Mouse (Mus musculus) testis, postnatal 14 days (tissue): ENCODE results near the gene Gm20422.
A peak's percentile ranks its signal among the peaks of the same experiment; 100 is the strongest.

ENCODE experiments used
- DNase-seq: peaks from one replicate; pipeline ENCODE4 v3.0.0; 2021; ENCODE audit warnings: low spot score

Gene Gm20422

DNA sequence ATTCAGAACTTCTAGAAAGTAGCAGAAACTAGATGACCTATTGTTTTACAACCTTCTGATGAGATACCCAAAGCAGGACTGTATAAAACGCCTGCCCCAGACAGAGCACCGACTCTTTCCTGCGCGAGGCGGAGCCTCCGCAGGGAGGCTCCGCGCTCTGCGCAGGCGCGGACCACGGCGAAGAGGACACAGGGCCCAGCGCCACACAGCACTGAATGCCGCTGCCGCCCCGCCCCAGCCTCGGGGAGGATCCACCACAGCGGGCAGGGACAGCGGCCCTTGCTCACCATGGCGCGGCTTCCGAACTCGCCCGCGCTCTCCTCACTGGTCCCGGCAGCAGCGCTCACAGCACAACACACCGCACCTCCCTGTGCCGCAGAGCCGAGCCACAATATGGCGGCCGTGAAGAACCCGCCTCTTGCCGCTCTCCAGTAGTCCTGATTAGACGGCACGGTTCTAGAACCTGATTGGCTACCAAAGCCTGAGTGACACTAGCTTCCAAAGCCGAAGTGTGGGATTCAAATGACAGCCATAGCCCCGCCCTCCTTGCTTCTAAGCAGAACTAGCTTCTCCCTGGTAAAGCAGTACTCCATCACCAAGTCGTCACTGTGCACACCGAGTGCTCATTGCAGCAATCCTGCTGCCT, at the start of gene Gm20422:
Gm20422 (minus strand) TSS at position 384 of the 646 bp plus-strand sequence.
- DNase-seq: peak; percentile 94

DNA sequence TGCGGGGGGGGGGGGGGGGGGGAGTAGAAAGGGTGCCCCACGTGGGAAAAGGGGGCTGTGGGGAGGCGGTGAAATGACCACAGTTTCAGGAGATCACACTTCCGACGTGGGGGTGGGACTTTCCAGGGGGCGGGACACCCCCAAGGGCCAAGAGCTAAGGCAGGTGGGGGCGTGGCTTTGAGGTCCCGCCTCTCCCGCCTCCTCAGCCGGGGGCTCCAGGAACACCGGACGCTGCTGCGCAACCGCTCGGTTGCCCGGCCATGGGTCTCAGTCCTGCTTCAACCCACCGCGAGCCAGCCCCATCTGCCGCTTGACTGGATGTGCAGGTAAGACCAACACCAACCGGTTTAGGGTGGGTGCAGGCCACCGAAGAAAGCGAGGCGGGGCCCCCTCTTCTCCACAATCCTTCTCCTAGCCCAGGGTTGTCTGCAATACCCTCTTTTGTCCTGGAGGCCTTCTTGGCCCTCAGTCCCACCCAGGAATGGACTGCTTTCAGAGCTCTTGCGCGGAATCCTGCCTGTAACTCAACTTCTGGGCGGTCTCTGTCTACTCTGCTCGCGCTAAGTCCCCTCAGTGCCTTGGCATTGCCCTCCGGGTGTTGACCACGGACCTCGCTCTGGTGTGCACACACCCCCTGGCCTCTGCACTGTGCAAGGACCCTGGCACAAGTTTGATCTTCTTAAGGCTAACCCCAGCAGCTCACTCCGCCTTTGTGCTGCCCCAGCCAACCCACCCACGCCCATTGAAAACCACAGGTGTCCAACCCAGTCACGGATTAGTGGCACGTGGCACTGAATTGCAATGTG, 47.9 kb upstream of the Gm20422 start, which contains the start of gene Lpar2:
Lpar2 (plus strand) TSS at position 44 of the 806 bp plus-strand sequence.
- peak; percentile 86 for DNase-seq

DNA sequence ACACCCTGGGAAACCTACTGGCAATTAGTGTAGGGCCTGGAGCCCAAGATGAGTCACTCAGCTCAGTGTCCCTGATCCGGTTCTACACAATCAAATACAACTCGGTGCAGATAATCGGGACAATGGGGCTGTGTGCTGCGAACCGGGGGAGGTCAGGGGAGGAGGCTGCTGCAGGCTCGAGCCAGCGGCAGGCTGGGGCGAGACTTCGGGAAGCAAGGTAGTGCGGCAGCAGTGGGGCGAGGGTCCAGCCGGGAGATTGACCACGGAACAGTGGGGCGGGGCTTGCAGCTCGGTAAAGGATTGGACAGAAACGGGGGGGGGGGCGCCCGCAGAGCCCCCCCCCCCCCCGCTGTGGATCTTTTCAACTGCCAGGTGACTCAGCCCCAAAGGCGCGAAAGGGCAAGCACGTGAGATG, 47.3 kb upstream of the Gm20422 start:
- peak; percentile 81 for DNase-seq

DNA sequence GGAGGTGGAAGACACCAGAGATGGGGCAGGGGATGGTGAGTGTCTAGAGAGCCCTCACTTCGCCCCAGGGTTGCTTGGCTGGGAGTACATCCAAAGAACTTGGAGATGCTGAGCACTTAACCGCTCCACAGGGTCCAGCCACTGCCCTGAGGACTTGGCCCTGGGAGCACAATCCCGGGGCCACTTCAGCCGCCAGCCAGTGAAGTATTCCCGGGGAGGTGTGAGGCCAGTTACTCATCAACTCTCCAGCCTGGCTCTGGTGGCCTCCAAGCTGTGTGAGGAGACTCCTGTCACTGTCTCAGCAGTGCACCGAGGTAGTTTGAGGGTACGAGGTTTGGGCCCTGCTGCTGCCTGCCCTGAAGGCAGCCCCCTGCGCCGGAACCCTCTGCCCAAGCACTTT, 45.8 kb upstream of the Gm20422 start:
- DNase-seq: no peak

DNA sequence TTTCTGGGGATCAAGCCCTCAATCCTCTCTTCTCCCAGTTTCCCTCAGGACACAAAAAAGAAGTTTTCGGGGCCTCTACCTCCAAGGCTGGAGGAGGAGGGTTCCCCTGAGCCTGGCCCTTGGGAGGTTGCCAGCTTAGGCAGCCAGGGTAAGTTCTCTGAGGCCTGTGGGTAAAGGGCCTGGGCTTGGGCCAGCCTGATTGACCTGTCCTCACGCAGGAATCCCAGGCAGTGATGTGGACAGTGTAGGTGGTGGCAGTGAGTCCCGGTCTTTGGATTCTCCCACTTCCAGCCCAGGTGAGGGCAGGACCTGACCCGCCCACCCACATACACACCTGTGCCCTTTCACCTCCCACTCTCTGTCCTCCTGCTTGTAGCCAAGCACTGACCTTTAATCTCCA, 40.7 kb upstream of the Gm20422 start:
- no peak for DNase-seq

DNA sequence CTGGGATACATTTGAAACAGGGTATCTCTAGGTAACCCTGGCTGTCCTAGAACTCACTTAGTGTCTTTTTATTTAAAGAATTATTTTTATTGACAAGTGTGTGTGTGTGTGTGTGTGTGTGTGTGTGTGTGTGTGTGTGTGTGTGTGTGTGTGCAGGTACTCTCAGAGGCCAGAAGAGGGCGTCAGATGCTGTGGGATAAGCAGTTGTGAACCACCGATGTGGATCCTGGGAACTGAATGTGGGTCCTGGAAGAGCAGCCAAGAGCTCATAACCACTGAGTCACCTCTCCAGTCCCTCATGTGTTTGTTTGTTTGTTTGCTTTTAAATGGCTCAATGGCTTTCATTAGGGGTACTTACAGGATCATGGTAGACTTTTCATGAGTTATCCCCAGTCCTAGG, 40.2 kb upstream of the Gm20422 start:
- no peak for DNase-seq

DNA sequence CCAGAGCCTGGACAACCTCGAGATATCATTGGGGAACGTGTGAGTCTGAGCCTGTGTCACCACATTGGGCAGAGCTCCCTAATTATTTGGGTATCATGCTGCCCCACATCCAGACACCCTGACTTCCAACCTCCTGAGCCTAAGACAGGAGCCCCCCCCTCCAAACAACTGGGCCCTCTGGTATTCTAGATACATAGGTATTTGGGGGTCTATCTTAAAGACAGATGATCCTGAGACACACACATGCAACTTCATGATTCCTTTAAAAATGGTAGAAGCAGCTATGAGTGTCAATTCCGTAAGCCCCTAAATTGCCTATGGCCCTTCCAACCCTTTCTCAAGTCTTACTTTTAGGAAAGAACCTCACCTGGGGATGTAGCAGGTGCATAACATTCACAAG, 35.1 kb upstream of the Gm20422 start:
- DNase-seq: no peak

DNA sequence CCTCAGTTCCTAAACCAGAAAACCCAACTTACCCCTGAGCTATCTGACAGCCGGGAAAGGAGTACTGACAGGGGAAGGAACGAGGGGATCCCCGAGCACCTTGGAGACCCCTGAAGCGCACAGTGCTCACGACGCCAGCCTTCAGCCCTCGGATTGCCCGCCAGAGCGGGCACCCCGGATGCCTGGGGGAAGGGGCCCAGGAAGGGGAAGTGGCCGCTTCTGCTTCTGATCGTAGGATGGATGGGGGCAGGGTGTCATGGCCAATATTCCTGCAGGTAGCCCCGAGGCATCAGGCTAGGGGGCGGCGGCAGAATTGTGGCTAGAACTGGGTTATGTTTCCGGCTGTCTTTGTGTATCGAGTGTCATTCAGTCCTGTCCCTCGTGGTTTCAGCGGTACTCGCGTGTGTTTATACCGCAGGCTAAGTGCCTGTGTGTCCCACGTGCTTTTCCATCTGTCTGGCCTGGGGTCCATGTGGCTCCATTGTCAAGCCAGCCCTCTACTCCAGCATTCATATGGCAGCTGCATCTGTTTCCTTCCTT, 34.2 kb upstream of the Gm20422 start:
- no peak for DNase-seq

DNA sequence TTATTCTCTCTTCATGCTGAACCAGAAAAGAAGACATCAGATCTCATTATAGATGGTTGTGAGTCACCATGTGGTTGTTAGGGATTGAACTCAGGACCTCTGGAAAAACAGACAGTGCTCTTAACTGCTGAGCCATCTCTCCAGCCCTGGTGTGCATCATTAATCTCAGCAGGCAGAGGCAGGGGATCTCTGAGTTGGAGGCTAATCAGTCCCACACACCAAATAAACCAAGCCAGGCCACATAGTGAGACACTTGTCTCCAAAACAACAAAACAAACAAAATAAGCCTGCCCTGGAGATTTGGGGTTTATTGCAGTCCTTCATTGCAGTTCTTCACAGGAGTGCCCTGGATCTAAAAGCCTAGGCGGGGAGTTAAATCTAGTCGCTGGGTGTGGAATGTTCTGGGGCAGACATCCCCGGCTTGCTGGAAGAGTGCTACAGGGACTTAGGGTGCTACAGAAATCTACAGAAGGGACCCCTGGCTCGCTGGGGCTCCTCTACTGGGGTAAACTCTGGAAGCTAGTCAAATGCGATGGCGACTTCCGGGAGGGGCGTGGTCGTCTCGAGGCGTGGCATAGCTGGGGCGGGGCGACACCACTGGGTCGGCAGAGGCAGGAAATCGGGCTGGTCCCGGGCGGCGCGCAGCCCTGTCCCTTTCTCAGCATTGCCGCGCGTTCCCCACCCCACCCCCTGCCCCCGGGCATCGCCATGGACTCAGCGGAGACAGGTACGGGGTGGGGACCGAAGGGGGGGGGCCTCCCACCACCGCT, 33.6 kb upstream of the Gm20422 start, which contains the start of gene Gmip:
Gmip (plus strand) TSS at position 586 of the 770 bp plus-strand sequence.
- DNase-seq: peak; percentile 63

DNA sequence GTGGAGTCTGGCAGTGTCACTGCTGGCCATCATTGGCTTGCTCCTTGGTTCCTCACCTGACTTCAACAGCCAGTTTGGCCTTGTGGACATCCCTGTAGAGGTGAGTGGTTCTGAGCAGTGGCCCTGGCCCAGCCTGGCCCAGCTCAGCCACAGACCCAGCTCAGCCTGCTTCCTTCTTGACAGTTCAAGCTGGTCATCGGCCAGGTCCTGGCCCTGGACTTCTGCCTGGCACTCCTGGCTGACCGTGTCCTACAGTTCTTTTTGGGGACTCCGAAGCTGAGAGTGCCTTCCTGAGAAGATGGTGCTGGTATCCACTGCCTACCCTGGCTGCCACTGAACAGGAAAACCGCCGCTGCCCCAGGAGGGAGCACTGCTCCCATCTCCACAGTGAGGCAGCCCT, 32.5 kb upstream of the Gm20422 start:
- DNase-seq: no peak

DNA sequence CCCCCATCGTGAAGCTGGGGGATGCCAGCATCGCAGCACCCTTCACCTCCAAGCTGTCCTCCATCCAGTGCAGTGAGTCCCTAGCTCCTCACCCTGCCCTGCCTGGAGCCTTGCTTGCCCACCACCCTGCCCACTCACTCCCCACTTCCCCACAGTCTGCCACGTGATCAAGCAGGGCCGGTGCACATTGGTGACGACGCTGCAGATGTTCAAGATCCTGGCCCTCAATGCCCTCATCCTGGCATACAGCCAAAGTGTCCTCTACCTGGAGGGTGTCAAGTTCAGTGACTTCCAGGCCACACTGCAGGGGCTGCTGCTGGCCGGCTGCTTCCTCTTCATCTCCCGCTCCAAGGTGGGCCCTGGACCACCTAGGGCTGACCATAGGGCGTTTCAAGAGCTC, 30.8 kb upstream of the Gm20422 start:
- DNase-seq: no peak

DNA sequence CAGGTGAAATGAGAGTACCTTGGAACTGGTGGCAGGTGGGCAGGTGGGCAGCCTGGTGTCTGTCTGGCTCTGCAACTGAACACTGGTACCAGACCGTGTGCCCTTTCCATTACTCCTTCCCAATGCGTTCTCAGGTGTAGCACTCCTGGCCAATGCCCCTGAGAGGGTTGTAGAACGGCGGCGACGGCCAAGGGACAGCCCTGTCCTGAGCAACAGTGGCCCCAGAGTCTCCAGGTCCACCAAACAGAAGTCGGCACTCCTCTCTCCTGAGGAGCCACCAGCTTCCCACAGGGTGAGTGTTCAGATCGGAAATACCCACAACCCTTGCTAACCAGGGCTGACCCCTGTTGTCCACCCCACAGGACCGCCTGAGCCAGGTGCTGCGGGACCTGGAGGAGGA, 30.4 kb upstream of the Gm20422 start:
- no peak for DNase-seq

DNA sequence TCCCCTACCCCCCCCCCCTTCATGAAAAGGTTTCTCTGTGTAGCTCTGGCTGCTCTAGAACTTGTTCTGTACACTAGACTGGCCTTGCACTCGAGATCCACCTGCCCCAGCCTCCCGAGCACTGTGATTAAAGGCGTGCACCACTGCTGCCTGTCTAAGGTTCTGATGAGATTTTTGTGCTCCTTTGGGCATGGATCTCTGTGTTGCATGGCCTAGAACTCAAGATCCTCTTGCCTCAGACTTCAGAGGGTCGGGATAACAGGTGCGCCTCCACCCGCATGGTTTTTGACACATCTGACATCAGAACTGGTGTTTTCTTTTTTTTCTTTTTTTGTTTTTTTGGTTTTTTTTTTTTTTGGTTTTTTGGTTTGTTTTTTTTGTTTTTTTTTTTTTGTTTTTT, 29.9 kb upstream of the Gm20422 start:
- DNase-seq: no peak

DNA sequence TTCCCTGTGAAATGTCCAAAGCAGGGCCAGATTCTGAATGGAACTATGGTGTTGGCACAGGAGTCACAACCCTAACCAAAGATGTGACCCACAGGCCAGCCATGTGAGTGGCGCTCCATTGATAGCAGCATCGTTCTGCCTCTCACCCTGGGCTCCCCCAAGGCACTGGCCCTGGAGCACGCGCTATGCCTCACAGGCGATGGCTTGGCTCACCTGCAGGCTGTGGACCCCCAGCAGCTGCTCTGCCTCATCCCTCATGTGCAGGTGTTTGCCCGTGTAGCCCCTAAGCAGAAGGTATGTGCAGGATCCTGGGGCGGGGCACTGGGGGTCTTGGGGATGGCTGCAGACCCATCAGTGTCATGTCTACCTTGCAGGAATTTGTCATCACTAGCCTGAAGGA, 28.7 kb upstream of the Gm20422 start:
- no peak for DNase-seq

DNA sequence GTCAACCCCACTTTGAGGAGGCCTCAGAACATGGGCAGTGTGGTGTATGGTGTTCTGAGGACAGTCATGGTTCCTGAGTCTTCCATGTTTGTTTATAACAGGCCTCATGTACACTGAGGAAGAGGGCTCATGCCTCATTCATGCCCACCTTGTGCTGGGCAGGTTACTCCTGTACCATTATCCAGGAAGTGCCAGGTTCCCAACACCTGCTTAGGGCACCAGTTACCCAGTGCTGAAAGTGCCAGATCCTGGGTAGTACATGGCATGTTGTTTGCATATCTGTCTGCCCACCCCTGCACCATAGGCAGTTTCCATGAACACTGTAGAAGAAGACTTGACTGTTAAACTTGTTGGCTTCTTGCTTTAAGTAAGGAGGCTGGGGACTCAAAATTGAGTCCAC, 27.5 kb upstream of the Gm20422 start:
- DNase-seq: no peak

DNA sequence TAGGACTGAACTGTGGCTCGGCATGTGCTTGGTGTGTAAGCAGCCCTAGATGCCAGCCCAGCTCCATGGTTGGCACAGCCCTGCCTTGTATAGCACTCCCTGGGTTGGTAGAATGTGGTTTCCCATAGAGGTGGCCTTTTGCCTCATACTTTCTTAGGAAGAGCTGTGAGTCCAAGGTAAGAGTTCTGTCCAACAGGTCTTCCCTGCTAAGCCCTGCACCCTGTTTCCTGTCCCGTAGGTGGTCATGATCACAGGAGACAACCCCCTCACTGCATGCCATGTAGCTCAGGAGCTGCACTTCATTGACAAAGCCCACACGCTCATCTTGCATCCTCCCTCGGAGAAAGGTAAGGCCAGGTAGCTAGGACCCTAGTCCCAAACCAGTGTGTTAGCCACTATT, 27.1 kb upstream of the Gm20422 start:
- DNase-seq: no peak

DNA sequence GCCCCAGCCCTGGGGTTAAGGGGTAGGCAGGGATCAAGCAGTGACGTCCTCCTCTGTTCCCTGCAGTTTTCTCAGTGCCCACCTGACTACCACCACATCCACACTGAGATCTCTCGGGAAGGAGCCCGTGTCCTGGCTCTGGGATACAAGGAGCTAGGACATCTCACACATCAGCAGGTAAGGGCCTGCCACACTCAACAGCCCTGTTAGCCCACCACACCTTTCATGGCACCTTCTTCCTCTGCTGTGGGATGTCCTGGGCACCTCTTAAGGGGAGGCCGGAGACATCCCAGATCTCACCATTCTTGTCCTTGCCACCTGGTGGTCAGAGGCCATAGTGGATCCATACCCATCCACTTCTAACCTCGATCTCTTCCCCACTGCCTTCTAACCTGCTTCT, 25.3 kb upstream of the Gm20422 start:
- no peak for DNase-seq

DNA sequence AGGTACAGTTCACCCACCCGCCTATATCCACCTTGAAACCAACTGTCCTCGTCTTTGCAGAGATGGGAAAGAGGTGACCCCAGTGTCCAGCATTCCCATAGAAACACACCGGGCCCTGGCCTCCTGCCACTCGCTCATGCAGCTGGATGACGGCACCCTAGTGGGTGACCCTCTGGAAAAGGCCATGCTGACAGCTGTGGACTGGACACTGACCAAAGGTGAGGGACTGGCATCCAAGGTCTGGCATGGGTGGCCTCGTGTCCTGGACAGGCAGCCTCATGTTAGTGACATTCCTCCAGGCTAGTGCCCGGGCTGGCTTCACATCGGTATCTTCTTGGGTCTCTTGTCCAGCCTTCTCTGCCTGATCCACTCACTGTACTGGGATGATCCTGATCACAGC, 24.6 kb upstream of the Gm20422 start:
- no peak for DNase-seq

DNA sequence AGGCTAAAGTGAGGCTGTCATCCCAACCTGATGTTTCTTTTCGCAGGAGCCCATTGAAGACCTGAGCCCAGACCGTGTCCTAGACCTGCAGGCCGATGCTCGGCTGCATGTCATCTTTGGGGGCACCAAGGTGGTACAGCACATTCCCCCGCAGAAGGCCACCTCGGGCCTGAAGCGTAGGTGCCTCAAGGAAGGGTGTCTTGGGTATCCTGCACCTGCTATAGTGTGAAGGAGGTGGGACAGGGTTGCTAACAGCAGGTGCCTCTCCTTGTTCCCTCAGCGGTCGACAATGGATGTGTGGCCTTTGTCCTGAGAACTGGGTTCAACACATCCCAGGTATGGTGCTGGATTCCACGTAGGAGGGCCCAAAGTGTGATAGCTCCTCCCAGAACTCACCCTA, 23.0 kb upstream of the Gm20422 start:
- DNase-seq: no peak

DNA sequence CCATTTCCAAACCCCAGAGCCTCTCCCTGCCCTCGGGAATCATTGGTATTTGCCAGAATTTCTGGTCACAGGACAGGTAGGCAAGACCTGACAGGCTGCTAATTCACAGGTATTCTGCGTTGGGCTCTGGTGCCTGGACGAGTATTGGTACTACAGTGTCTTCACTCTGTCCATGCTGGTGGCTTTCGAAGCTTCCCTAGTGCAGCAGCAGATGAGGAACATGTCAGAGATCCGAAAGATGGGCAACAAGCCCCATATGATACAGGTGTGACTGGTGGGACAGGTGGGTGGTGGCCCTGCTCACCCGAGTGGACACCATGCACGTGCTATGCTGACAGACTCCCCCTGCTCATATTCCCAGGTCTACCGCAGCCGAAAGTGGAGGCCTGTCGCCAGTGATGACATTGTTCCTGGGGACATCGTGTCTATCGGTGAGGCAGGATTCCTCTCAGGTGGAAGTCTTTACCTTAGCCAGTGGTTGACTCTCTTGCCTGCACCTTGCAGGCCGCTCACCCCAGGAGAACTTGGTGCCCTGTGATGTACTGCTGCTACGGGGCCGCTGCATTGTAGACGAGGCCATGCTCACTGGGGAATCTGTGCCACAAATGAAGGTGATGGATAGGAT, 22.1 kb upstream of the Gm20422 start:
- DNase-seq: no peak

DNA sequence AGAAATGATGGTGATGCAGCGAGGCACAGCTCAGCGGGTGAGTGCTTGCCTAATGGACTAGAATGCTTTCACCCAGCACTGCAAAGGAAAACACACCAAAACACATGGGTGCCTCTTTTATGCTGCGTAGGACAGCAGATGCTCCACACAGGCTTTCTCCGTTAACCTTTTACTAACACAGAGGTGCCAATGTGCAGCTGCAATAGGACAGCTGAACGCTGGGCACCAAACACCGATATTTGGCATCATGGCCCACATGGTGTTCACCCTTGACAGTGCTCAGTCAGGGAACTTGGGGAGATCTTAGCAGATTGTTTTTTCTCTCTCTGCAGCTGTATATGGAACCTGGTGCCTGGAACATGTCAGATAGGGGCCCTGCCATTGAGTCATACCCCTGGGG, 20.2 kb upstream of the Gm20422 start:
- no peak for DNase-seq

DNA sequence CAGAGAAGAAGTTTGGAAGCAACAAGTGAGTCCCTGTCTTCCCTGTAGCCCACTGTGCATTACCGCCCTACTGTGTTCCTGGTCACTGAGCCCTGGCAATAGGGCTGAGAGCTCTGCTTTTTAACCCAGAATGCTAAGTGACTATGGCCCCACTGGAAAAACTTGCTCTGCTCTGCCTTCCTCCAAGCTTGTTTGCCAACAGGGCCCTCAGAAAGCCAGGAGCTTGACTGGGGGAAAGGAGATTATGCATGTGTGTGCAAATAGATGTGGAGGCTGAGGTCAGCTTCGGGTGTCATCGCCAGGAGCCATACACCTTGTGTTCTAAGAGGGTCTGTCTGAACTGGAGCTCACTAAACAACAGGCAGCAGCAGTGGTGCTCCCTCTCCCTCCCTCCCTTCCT, 19.4 kb upstream of the Gm20422 start:
- DNase-seq: no peak
